Mouse (Mus musculus) c-Kit-positive CD71-positive TER-119-negative erythroid progenitor cells, embryonic 14.5 days (primary cell): ENCODE measurements at regions not wholly inside any gene's neighbourhood (a gene's known extent, or its start where the extent isn't known, plus 50 kb on each side); places are given as distances from the start of the nearest gene placed in this dataset.

ENCODE experiments used
- DNase-seq: peaks from one replicate; pipeline ENCODE4 v3.0.0-alpha.2; 2013; ENCODE audit warnings: low read depth

DNA sequence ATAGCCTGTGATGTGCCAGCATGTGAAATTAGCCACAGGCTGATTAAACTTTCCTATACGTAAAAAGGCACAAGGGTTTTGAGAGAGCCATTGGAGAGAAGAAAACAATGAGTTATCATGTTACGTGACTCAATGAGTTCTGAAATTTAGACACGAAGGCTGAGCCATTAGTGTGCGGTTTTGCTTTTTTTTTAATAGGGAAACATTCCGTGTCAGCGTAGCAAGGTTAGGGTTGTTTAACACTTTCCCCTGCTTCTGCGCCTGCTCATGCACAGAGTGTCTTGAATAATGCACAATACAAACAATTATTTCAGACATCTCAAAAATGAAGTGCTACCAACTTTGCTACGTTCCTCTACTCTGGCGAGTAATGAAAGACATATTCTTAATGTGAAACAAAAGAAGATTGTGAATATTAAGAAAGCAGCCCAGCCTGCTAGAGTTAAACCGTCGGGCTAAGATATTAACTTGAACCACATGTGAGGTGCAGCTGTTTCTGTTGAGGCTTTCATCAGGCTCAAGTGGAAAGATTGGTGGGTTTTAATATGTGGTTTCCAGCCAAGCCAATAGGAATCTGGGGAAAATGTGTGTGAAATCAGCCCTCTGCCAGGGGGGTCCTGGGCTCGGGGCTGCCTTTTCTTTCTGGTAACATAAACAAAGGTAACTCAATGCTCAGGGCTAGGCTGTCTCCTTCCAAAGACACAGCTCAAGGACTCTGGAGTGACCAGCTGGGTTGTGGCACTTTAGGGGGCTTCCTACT, 287.2 kb downstream of the Slc4a3 start:
- no peak for DNase-seq

DNA sequence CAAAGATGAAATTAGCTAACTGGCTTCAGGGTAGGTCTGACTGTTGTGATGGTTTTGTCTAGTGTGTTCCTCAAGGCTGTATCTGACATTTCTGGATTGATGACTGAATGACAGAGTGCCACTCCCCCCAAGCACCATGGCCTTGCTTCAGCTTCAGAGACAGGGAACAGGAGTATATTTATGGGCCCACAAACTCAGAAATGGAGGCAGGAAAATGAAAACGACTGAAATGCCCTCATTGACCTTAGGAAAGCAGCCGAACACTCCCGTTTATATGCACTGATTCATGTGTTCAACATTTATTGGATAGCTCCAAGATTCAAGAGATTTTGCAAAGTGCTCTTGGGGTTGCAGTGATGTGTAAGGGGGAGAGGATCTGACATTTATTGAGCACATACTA, 288.3 kb downstream of the Slc4a3 start:
- DNase-seq = no peak

DNA sequence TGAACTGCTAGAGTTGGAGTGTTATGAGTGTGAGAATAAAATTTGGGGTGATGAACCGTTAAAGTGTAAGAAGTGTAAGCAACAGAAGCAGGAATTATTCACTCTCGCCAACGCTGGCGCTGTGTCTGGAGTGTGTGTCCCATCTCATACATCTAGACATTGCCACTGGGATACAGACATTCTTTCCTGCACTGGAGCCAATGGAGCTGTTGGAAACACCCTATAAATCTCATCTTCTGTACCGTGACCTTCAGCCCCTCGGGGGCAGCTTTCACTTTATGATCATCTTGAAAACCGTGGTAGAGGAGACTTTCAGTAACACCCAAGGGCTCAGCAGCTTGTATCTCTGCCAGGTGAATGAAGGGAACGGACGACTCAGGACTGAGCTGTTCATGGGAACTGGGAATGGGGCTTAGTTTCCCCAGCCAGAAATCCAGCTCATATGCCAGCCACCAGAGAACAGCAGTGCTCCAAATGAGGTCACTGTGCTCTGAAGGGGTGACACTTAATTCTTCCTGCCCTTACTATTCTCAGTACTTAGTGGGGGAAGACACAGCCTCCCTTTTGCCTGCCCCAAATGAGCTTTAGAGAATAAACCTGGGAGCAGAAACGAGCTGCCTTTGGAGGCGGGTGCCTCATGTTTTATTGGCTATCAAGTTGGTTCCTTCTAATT, 293.6 kb downstream of the Slc4a3 start:
- DNase-seq = no peak

DNA sequence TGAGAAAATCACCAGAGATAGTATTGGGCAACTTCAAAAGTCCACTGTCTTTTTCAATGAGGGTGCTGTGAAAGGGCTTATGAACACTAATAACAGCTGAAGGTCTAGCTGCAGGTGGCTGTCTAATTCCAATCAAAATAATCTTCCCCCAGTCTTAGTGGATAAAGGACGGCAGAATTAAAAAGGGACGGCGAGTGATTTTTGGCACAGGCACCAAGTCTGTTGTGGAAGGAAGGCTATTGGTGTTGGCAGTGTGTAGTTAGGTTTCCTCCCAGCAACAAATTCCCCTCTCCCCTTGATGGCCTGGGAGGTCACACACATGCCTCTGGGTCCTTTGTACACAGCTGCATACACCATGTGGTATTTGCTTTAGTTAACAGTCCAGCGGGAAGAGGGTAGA, 296.3 kb downstream of the Slc4a3 start:
- no peak for DNase-seq

DNA sequence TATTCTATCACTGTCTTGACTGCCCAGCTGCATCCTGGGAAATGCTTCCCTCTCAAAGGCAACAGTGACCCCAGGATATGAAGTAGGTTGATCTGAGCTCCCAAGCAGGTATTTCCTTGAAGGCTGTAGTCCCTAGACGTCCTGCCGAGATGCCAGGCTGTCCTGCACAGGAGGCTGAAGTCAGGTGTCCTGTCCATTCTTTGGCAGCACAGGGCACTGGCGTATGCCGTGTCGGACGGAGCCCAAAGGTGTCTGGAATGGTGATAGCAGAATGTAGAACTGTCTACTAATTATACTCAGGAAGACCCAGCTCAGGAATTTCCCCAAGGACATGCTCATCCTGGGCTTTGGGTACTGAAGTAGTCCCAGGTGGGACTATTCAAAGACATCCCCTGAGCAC, 297.3 kb downstream of the Slc4a3 start:
- DNase-seq = no peak

DNA sequence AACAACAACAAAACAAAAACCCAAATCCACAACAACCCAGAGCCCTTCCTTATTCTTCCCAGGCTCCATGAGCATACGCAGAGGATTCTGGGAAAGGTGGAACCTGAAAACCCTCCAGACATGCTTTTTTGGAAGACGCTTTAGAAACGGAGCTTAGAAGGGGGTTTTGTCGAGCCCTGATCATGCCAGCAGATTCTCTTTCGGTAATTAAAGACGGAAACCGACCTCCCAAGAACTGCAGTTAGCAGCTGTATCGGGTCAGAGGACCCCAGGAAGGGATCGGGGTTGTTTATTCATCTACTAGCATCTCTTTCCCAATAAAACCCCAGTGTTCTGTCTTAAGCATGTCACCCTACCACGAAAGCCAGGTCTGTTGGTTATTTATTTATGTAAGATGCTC, 298.1 kb downstream of the Slc4a3 start:
- DNase-seq = no peak

DNA sequence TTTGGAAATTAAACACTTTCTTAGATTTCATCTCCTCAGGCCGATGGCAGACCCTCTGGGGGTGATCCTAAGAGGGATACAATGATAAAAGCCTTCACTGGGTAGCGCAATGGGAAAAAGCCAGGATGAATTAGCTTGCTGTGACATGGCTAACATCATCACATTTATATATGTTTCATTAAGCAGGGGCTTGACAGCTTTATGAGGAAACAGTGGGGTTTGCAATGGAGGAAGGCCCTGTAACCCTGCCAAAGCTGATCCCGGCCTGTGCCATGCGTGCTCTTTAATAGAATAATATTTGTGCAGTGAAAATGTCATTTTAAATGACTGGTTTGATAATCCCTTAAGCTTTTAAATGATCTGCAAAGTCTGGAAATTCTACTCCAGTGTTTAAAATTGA, 298.5 kb downstream of the Slc4a3 start:
- no peak for DNase-seq

DNA sequence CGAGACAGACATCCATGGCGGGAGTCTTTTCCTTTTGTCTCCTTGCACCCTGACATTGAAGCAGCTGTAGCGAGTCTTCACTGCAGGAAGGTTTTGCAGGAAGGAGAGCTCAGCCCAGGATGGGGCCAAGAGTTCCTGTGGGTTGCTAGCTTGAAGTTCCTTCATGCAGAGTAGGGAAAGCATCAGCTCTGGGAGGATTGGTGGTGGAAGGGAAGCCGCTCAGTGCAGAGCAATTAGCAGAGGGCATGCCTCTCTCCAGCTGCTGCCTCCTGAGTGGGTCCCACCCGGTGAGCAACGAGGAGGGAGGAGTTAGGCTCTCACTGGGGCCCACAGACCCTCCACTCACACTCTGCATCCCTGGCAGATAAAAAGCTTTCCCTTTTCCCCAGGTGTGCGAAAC, 298.9 kb downstream of the Slc4a3 start:
- no peak for DNase-seq

DNA sequence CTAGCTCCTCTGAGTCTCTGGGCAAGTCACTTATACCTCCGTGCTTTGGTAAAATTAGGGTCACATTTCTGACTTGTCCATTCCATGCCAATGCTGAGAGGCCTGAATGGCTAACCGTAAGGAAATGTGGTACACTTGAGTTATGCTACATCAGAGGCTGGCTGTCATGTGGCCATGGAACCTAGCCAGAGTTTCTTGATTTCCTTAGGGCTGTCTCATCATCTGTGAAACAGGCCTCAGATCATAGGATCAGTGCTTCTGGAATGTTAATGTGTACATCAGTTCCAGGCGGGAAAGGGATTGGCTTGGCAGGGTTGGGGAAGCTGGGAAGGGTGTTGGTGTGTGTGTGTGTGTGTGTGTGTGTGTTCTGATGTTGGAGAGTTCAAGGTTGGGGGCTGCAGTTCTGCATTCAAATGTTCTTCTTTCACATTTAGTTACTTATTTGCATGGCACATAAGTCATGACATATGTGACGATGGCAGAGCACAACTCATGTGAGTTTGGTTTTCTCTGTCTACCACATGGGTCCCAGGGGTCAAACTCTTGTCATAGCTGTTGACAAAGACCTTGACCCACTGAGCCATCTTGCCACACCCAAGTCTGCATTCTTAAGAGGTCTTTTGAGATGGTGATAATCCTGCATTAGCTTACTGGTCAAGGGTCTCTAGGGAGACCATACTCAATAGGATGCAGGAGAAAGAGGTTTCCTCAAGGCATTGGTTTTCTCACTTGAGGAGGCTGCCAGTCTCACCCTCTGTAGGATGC, 299.9 kb downstream of the Slc4a3 start:
- no peak for DNase-seq

DNA sequence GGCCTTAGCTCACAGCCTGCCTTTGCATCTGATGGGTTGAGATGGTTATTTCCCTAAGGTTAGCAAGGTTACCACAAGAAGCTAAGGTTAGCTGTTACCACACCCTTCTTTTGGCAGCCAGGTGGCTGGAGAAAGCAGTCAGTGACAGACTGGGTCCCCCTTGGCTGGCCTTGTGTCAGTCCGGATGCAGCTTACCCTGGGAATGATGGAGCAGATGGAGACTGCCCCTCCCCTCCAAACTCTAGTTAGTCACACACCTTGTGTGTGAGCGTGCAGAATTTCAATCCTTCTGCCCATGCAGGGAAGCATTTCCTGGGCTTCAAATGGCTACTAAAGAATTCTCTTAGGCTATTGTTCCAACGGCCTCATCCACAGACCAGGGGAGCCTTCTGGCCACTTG, 301.6 kb downstream of the Slc4a3 start:
- DNase-seq = no peak

DNA sequence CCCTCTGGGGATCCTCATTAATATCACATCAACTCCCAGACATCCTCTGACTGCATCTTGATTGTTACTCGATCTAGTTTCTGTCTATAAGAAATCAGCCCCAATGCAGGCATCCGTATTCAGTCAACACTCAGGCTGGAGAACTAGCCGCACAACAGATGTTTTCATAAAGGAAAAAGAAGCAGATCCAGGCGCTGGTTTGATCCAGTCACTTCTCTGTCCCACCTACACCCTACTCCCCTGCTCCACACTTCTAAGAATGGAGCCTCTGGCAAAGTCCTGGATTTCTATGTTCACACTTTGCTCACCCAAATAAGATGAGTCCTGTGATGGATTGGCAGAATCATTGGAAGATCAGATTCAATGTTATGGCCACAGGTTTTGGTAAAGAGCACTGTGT, 302.4 kb downstream of the Slc4a3 start:
- no peak for DNase-seq

DNA sequence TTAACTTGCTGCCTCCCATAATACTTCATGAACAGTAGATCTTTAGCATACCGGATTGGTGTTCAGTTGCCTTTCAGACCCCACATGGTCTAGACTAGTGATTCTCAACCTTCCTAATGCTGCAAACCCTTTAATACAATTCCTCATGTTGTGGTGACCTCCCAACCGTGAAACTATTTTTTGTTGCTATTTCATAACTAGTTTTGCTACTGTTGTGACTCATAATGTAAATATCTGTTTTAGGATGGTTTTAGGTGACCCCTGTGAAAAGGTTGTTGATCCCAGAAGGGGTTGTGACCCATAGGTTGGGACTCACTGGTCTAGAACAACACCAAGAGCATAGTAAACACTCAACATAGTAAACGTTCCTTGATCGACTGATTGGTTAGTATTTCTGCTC, 304.1 kb downstream of the Slc4a3 start:
- DNase-seq = no peak

DNA sequence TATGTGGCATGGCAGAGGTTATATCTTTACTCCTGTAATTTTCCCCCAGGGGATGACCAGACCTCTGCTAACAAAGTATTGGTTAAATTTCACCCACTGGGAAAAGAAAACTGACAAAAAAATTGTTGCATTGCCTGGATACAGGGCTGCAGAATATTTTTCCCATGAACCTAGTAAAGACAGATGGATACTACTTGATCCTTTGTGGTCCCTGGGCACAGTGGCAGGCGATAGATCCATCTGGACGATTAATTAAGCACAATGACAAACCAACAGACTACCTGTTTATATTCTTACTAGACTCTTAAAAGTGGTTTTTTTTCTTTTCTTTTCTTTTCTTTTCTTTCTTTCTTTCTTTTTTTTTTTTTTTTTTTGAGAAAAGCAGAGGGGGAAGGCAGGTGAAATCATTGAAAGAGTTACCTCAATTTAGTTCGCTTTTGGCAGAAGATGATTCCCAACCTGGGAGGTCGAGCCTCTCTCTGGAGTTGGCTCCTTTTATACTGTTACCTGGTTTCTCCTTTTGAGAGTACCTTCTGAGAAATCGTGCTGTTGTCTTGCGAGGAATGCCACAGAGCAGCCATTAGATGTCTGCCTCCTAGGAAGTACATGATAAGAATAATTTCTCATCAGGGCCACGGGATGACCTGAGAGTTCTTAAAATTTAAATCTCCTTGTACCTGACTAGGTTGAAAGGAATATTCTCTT, 312.6 kb downstream of the Slc4a3 start:
- DNase-seq = no peak

DNA sequence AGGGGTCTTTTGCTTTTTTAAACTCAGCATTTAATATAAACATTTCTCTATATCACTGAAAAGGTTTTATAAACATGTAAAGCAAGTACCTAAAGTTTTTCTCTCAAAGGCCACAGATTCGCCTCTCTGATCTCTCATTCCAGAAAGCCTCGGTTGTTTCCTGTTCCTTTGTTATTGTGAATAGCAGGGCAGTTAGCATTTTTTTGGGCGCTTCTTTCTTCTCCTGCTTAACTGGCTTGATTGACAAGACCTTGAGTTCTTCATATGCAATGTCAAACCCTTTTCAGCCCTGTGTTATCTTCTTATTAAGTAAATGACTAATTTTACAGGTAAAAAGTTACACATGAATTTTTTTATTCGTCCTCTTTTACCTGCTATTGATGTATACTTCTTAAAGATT, 316.7 kb downstream of the Slc4a3 start:
- DNase-seq = no peak

DNA sequence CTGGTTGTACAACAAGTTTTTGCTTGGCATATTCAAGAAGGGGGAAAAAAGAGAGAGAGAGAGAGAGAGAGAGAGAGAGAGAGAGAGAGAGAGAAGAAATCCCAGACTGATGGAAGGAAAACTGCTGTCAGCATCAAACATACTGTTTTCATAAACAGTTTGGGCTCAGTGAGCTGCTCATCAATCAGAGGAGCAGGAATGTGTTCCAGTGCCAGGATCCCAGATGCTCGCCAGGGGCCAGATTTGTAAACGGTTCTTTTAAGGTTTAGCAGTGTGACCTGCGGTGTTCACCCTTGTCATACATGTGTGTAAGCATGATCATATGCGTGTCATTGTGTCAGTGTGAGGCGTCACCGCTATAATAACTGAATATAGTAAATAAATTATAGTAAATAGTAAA, 320.5 kb downstream of the Slc4a3 start:
- DNase-seq = no peak

DNA sequence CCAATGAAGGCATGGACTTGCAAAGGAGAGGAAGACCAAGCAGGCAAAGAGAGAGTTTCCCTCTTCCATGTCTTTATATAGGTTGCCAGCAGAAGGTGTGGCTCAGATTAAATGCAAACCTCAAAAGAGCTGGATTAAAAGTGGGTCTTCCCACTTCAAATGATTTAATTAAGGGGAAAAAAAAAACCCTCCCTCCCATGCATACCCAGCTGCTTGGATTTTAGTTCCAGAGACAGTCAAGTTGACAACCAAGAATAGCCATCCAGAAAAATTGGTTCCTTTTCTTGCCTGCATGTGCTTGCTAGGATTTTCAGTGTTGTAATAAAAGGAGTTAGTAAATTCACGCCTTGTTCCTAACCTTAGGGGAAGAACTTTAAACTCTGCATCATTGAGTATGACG, 323.3 kb downstream of the Slc4a3 start:
- no peak for DNase-seq

DNA sequence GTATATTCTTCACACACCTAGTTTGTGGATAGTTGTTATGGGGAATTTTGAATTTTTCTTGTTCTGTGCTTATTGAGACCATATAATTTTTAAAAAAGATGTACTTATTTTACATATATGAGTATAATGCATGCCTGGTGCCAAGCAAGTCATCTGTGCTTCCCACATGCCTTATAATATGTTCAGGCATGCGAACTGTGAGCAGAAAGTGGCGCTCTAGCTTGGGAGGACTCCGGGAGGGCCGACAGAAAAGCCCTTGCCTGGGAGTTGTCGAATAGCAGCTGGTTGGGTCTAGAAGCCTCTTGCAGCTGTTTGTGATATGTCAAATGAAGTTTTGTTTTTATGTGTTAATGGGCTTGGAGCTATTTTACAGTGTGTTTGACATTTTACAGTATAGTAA, 323.8 kb downstream of the Slc4a3 start:
- no peak for DNase-seq

DNA sequence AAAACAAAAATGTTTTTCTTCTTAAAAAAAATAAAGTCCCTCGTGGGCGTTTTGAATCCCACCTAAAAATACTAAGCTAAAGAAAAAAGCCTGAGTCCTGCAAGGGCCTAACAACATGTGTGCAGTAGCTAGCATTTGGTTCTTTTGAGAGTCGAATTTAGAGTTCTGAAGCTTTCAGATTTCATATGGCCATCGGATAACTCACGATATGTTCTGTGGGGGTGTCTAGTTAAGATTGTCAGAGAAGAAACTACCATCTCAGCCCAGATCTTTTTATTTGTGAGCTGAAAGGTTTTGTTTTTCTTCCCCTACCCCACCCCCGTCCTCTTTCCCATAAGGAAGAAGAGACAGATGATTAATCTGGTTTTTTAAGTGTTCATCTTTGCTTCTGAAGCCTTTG, 327.8 kb downstream of the Slc4a3 start:
- DNase-seq = no peak

DNA sequence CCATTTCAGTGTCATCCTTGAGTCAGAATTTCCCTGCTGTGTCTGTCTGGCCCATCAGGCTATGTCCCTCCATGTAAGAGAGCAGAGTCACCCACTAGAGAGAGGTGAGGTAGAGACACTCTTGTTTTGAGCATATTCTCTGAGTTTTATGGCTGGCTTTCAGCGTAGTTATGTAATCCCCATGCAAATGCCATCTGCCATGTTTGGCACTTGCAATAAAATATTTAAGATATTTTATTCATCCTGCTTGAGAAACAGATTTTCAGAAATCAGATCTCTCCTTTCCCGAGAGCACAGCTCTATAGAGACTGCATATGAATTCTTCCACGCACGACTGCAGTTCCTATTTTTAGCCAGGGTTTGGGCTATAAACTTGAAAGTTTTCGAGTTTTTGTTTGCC, 331.1 kb downstream of the Slc4a3 start:
- no peak for DNase-seq

DNA sequence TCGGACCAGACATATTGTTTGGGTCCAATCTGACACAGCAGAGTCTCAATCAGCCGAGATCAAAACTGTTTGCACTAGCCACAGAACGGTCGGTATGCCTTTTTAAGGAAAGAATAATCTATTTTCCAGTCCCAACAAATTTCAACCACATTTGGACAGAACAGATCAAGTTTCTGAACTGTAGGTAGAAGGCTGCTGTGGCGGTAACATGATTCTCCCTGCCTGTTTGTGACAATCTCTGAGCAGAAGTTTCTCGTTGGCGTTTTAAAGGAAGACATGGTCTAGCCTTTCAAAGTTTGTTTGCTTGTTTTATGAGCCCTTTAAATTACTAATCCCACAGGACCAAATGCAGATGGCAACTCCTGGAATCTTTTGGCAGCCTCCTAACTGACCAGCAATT, 339.6 kb downstream of the Slc4a3 start:
- DNase-seq = no peak

DNA sequence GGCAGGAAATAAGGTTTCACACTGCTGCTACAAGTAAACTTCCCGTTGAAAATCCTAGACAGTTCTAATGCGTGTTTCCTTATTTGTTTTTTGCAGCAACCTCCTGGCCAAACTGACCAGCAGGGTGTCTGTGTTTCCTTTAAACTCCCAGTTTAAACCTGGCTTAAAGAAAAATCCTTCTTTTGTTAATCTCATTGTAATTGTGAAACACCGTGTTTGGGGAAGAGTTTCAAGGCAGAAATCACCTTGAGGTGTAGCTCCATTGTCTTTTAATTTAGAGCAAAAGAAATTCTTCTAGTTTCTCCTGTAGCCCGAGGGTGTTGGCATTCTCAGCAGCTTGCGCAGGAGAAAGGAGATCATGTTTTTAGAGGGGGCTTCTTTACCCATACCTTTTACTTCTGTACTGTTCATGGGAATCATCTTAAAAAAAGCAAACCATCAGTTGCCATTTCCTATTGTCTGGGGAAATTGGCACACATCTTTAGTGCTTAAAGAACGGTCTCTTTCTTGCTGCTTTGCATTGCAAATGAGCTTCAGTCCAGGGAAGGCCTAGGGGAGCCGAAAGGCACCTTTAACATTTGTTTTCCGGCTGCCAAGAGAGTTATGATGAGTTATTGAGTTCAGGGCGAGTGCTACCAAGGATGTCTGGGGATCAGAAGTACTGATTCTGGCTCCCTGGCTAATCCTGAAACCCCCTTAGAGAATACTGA, 342.6 kb downstream of the Slc4a3 start:
- DNase-seq = no peak
